Mouse (Mus musculus): ENCODE results near the gene Bloc1s4. TPM values are rescaled to one million over a fixed set of nuclear protein-coding genes. Genes with fewer than 3 reads are reported as not detected.

Gene Bloc1s4
- polyA plus RNA-seq, 1 experiment from 2014 or later: 23.5 TPM

DNA sequence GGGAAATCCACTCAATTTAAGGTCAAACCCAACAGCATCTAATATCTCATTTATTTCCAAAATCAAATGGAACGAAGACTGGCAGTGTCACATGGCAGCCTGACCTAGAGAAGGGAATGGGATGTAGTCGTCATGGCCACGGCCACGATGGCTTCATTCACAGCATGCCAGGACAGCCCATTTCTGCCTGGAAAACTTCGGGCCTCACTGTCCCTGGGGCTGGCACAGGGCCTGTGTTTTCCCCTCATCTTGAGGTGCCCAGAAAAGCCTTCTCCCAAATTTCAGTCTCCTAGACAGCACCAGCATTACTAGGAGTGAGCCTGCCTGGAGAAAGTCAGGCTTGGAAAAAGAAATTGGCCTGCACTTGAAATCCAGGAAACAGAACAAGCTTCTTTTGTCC is 43.1 kb downstream of the Bloc1s4 start:
- Histone ChIP-seq H3K9me3 (replicated peaks) (no peaks in the 10 kb centered on the region), H3K27ac (replicated peaks) (no peak overlapping the region), H3K4me1 (no peaks in the 10 kb centered on the region), H3K4me3 (no peak overlapping the region), H3K36me3 (no peaks in the 10 kb centered on the region), H3K27me3 (ENCODE audit: low read depth, poor library complexity, severe bottlenecking) (no peaks in the 10 kb centered on the region)
- no peak for DNase-seq (ENCODE audit: low spot score)
- WGBS: 85% methylated on average over 5 of the region's 5 CpGs

DNA sequence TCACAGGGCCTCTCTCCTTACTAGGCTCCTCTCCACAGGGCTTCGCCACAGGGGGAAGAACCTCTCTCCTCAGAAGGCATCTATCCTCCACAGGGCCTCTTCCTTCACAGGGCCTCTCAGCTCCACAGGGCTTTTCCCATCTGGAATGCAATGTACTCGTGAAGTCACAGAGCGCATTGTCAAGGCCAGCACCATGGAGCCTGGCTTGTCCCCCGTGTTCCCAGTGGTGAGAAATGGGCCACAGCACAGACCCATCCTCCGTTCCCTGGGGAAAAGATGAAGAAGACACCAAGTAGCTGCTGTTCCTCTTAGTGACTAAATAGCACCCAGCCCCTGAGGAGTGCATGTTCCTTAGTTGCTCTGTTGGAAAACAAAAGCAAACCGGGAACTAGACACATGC is 43.8 kb downstream of the Bloc1s4 start:
- Histone ChIP-seq H3K4me3 (no peak overlapping the region), H3K4me1 (no peaks in the 10 kb centered on the region), H3K27ac (replicated peaks) (no peak overlapping the region), H3K9me3 (replicated peaks) (no peaks in the 10 kb centered on the region), H3K36me3 (no peaks in the 10 kb centered on the region), H3K27me3 (ENCODE audit: low read depth, poor library complexity, severe bottlenecking) (0 out of 2 replicates have a peak, but pooled peaks cover 3% of the 10 kb centered on the region)
- DNase-seq (ENCODE audit: low spot score): no peak
- 86% methylated on average over 6 of the region's 6 CpGs for WGBS

DNA sequence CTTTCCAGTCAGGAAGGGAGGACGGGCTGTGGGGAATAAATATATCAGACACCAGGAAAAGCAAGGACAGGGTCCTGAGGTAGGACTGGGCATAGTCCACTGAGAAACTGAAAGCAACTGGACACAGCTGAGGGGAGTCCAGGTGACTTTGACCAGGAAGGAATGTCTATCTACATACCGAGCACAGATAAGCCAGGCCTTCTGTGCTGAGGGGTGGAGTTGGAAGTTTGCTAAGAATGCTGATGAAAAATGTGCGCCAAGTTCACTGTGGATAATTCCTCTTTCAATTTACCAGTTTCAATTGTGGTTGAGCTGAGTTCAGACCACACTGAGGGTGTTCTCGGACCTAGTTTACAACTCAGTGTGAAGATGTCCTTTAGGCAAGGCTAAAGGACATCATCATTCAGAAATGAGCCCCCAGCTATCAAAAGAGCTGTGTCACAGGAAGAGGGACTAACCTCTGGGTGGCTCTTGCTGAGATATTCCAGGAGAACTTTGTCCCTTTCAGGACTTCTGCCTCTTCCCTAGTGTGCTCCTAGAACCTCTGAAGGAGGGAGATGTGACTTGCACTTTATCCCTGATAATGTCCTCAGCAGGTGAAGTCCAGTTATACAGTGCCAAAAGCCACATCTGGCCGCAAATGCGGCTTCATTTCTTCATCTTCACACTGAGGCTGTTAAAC is 47.4 kb downstream of the Bloc1s4 start:
- no peak for DNase-seq (ENCODE audit: low spot score)

DNA sequence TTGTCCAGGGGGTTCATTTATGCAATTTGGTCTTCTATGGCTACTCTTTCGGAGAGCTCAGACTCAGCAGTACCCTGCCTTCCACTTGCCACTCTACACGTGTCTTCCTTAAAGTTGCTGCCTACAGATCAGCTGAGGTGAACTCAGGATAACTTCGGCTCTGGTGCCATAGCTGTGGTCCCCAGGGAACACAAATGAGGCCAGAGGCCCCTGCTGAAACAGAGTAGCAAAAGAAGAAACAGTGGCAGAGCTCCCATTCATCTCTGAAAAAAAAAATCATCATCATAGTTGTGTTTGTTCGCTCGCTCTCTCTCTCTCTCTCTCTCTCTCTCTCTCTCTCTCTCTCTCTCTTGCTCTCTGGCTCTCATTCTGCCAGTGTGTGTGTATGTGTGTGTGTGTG is 49.8 kb downstream of the Bloc1s4 start:
- WGBS: 76% methylated on average over 5 of the region's 5 CpGs
- Histone ChIP-seq H3K36me3 (no peaks in the 10 kb centered on the region), H3K4me3 (no peak overlapping the region), H3K4me1 (peaks cover 20% of the 10 kb centered on the region), H3K27ac (replicated peaks) (no peak overlapping the region), H3K27me3 (ENCODE audit: low read depth, poor library complexity, severe bottlenecking) (0 out of 2 replicates have a peak, but pooled peaks cover 5% of the 10 kb centered on the region), H3K9me3 (replicated peaks) (no peaks in the 10 kb centered on the region)
- DNase-seq (ENCODE audit: low spot score): no peak

More for the DNA sequence above, 47.4 kb downstream of the Bloc1s4 start:
- Histone ChIP-seq H3K27ac (replicated peaks) (no peak overlapping the region), H3K9me3 (replicated peaks) (no peaks in the 10 kb centered on the region), H3K4me3 (no peak overlapping the region), H3K4me1 (peaks cover 6% of the 10 kb centered on the region), H3K27me3 (ENCODE audit: low read depth, poor library complexity, severe bottlenecking) (0 out of 2 replicates have a peak, but pooled peaks cover 5% of the 10 kb centered on the region), H3K36me3 (no peaks in the 10 kb centered on the region)
- WGBS: 85% methylated on average over 6 of the region's 6 CpGs

DNA sequence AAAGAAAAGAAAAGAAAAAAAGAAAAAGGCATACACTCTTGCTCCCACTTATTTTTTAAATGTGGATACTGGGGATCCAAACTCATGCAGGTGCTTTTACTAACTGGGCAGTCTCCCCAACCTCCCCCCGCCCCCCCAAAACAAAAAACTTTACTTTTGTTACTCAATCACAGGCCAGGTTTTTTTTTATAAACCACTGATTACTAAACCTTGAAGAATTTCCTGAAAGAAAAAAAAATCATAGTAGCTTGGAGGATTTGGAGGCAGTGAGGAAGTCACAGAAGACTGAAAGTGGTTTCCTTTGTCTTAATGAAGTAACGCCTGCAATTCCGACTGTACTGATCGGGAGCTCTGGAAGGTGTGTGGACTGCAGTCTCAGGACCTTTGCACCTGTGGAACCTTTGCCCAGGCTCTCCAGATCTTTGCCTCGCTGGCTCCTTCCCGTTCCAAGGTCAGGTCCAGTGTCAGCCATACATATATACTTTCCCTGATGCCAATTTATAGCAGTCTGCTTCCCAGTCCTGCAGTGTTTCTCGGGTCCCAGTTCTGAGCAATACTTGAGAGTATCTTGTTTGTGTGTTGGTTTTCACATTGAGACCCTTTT is 50.3 kb downstream of the Bloc1s4 start:
- H3K4me1 ChIP-seq: peaks cover 25% of the 10 kb centered on the region
- H3K36me3 ChIP-seq: peaks cover 3% of the 10 kb centered on the region; the same call in 1 of the 2 replicates
- H3K4me3 ChIP-seq: no peak overlapping the region
- H3K27me3 ChIP-seq (ENCODE audit: low read depth, poor library complexity, severe bottlenecking): 0 out of 2 replicates have a peak, but pooled peaks cover 5% of the 10 kb centered on the region
- no peaks in the 10 kb centered on the region for H3K9me3 ChIP-seq (replicated peaks)
- DNase-seq (ENCODE audit: low spot score): no peak
- WGBS: 82% methylated on average over 7 of the region's 7 CpGs
- no peak overlapping the region for H3K27ac ChIP-seq (replicated peaks)

Other genes starting within 250 kb of the Bloc1s4 start
- gene Tbc1d14, start 155.4 kb downstream of the Bloc1s4 start, polyA plus RNA-seq (2016; fragmentation: Nextera tagmentation; extraction: Ambion mirVana): 35.2 and 41.2 TPM in 2 replicates
- 23.7 and 29.3 TPM in 2 replicates for gene D5Ertd579e, start 52.6 kb downstream of the Bloc1s4 start, polyA plus RNA-seq (2016; fragmentation: Nextera tagmentation; extraction: Ambion mirVana)
- gene Mrfap1, start 48.1 kb upstream of the Bloc1s4 start, polyA plus RNA-seq (2016; fragmentation: Nextera tagmentation; extraction: Ambion mirVana): 443 and 463 TPM in 2 replicates
- gene Man2b2, start 82.0 kb upstream of the Bloc1s4 start, polyA plus RNA-seq (2016; fragmentation: Nextera tagmentation; extraction: Ambion mirVana): 15.4 and 16.2 TPM in 2 replicates
- 0.48 and 0.83 TPM in 2 replicates for gene Ppp2r2c, start 119.9 kb upstream of the Bloc1s4 start, polyA plus RNA-seq (2016; fragmentation: Nextera tagmentation; extraction: Ambion mirVana)
- gene Wfs1, start 240.6 kb upstream of the Bloc1s4 start, polyA plus RNA-seq (2016; fragmentation: Nextera tagmentation; extraction: Ambion mirVana): 8.9 and 9.9 TPM in 2 replicates

Data from midbrain, embryonic 10.5 days (tissue).